Mouse (Mus musculus) G1E (cell line): ENCODE data around the gene Tor1aip1. TPM values are rescaled to one million over a fixed set of nuclear protein-coding genes. Genes with fewer than 3 reads are reported as not detected.
A peak's percentile ranks its signal among the peaks of the same experiment; 100 is the strongest.
"Not testable (repeated sequence)": the region's sequence is repeated elsewhere in the genome, so short reads cannot be mapped to it uniquely, and the experiment has no call there.

ENCODE experiments used
- ATAC-seq: 2 replicates; pipeline ENCODE4 v1.8.0; 2016; ENCODE audit warnings: mild to moderate bottlenecking; ENCODE audit not compliant: insufficient number of reproducible peaks, poor library complexity, low FRiP score, severe bottlenecking; ENCODE audit errors: extremely low read depth
- DNase-seq: peaks from one replicate; pipeline ENCODE4 v3.0.0; 2012; ENCODE audit warnings: low spot score
- H3K27me3 ChIP-seq: 2 replicates; pipeline ENCODE4 v1.6.1; 2012; ENCODE audit warnings: mild to moderate bottlenecking, low read length, inconsistent platforms; ENCODE audit not compliant: insufficient read depth
- H3K36me3 ChIP-seq: replicated peaks from 2 replicates; pipeline ENCODE3; 2012; ENCODE audit warnings: mild to moderate bottlenecking, inconsistent platforms
- H3K4me1 ChIP-seq: 2 replicates; pipeline ENCODE4 v1.6.1; 2012; ENCODE audit warnings: low read depth, low read length, inconsistent platforms, mixed read lengths; ENCODE audit not compliant: insufficient read depth
- H3K4me3 ChIP-seq: 2 replicates; pipeline ENCODE4 v1.5.1; 2012; ENCODE audit warnings: low read depth, mild to moderate bottlenecking, inconsistent platforms, low read length, moderate library complexity, mixed read lengths
- H3K9me3 ChIP-seq: replicated peaks from 2 replicates; pipeline ENCODE4 v1.6.1; 2012; ENCODE audit warnings: inconsistent platforms
- CTCF ChIP-seq: IDR thresholded peaks from 2 replicates; pipeline ENCODE4 v1.5.1; 2012; ENCODE audit warnings: low read depth, low read length, inconsistent platforms, mixed read lengths
- GATA1 ChIP-seq: IDR thresholded peaks from 2 replicates; pipeline ENCODE4 v1.6.1; 2012; ENCODE audit warnings: borderline replicate concordance, low read length, inconsistent platforms, mixed read lengths
- GATA2 ChIP-seq: IDR thresholded peaks from 2 replicates; pipeline ENCODE4 v1.6.1; 2012; ENCODE audit warnings: low read depth, low read length, inconsistent platforms, borderline replicate concordance
- POLR2AphosphoS5 ChIP-seq: IDR thresholded peaks from 2 replicates; pipeline ENCODE4 v1.6.1; 2012; ENCODE audit warnings: low read depth, low read length, inconsistent platforms; ENCODE audit not compliant: insufficient replicate concordance
- TAL1 ChIP-seq: conservative IDR thresholded peaks from 2 replicates; pipeline ENCODE4 v1.6.1; 2012; ENCODE audit warnings: low read depth, low read length, inconsistent platforms, mixed read lengths
- polyA plus RNA-seq: library from polyadenylated mRNA; stranded (reverse); fragments of >175 nt; gene quantifications from 2 replicates; pipeline ENCODE4 v1.2.3, GENCODE M21; 2012
- total RNA-seq, 2 experiments: library from RNA; stranded (forward) in 1 of 2; stranded (reverse) in 1 of 2; fragments of 200-1000 nt in 1 of 2; fragments of >200 nt in 1 of 2; fragmentation: Nextera tagmentation in 1 of 2; gene quantifications; 2 replicates each; pipeline ENCODE4 v1.2.3; 2014 to 2017

Tor1aip1 gene
- total and polyA plus RNA-seq, 3 experiments, result 15.5 to 65.4 (median 32.0) TPM

DNA sequence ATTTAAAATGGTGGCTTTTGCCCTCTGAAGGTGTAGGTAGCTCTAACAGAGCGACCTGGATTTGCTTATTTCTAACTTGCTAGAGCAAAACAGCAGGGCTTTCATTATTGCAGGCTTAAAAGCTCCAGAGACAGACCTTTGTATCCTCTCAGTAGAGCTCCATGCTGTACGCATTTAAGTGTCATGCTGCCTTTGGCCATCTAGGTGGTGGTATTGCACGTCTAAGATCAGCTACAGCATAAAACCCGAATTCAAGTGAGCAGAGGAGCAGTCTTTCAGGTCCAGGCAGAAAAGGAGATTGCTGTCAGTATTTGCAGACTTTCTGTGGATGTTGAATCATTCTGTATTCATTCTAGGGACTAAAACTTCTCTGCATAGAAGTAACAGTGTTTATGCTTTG, 6.7 kb upstream of the Tor1aip1 start:
- no peaks in the 10 kb centered on the region for H3K9me3 ChIP-seq
- no peak overlapping the region; the same call in 1 of the 2 replicates for H3K4me3 ChIP-seq
- ATAC-seq (0 out of 2 replicates have a peak, but pooled peaks have one; percentile 38), DNase-seq (peak; percentile 47)
- TF ChIP-seq POLR2AphosphoS5, result no peak
- no peak for TF ChIP-seq GATA1
- peak; percentile 29; the same call in 1 of the 2 replicates for TF ChIP-seq CTCF
- H3K27me3 ChIP-seq, result no peaks in the 10 kb centered on the region
- H3K4me1 ChIP-seq, result peaks cover 60% of the 10 kb centered on the region
- H3K36me3 ChIP-seq, result peaks cover 56% of the 10 kb centered on the region

DNA sequence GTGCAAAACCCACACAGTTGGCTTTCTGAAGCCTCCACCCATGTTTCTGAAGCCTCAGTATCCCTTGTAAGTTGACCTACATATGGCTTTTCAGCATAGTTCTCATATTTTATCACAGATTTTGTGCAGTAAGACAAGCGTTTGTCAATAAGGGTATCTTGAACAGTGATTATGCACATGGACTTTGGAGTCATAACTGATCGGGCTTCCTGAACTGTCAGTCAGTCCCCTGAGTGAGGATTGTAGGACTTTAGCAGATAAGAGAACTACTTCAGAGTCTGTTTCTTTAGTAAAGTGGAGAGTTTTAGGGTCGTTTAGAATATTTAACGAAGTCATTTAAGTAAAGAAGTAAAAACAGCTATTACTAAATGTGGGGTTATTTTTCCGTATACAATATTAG, 6.2 kb upstream of the Tor1aip1 start:
- H3K9me3 ChIP-seq, result no peaks in the 10 kb centered on the region
- H3K4me1 ChIP-seq, result peaks cover 60% of the 10 kb centered on the region
- ATAC-seq (no peak), DNase-seq (no peak)
- H3K36me3 ChIP-seq, result peaks cover 51% of the 10 kb centered on the region
- H3K4me3 ChIP-seq, result peak overlapping the region; percentile 72; the same call in 1 of the 2 replicates
- H3K27me3 ChIP-seq, result no peaks in the 10 kb centered on the region
- no peak for TF ChIP-seq POLR2AphosphoS5
- no peak for TF ChIP-seq GATA2
- TF ChIP-seq CTCF, result no peak
- no peak for TF ChIP-seq TAL1
- no peak for TF ChIP-seq GATA1

- Histone ChIP-seq H3K36me3 (peaks cover 44% of the 10 kb centered on the region), H3K27me3 (no peaks in the 10 kb centered on the region), H3K9me3 (no peaks in the 10 kb centered on the region), H3K4me3 (peak overlapping the region; percentile 72), H3K4me1 (peaks cover 58% of the 10 kb centered on the region)
- TF ChIP-seq TAL1 (no peak), CTCF (no peak), POLR2AphosphoS5 (no peak), GATA1 (no peak), GATA2 (no peak)
- DNase-seq (no peak), ATAC-seq (no peak)
Measured at GRCm38 (mm10) chr1:156041451-156042241, 5.4 kb upstream of the Tor1aip1 start.

DNA sequence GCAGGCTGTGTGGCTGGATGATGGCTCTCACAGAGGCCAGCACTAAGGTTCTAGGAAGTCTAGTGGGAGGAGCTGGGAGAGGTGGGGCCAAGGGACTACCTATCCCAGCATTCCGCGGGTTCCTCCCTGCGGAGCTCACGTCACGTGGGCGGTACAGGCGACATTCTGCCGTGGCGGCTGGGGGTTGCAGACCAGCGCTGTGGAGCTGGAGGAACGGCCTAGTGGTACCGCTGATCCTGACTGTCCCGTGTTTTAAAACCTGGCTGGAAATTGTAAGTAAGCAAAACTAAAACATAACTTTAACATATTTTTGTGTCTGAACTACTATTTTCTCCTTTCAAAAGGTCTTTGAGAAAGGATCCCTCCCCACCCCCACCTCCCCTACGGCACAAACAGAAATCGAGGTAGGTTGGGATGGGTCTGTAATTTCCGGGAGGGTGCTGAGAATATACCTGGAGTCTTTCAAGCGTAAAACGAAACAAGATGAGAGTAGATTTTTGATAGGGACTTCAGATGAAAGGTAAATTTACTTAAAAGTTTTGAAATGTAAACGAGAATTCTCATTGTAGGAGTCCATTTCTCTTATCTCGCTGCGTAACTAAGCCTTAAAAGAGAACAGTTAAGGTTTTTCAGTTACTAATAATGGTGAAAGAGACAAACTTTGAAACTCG, 4.6 kb upstream of the Tor1aip1 start:
- peaks cover 57% of the 10 kb centered on the region for H3K4me1 ChIP-seq
- peak; percentile 74 for DNase-seq
- peak; percentile 76 for ATAC-seq
- TF ChIP-seq GATA1 (no peak), POLR2AphosphoS5 (0 out of 2 replicates have a peak, but pooled peaks have one; percentile 49), TAL1 (no peak)
- no peaks in the 10 kb centered on the region for H3K9me3 ChIP-seq
- H3K4me3 ChIP-seq, result peak overlapping the region; percentile 72
- peaks cover 39% of the 10 kb centered on the region for H3K36me3 ChIP-seq
- no peaks in the 10 kb centered on the region for H3K27me3 ChIP-seq

DNA sequence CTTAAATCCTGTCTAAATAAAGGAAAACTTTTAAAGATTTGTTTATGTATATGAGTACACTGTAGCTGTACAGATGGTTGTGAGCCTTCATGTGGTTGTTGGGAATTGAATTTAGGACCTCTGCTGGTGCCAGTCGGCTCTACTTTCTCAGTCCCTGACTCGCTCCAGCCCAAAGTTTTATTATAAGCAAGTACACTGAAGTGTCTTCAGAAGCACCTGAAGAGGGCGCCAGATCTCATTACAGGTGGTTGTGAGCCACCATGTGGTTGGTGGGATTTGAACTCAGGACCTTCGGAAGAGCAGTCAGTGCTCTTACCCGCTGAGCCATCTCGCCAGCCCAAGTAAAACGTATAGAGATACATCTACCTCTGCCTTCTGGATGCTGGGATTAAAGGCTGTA, 3.7 kb upstream of the Tor1aip1 start:
- H3K4me3 ChIP-seq, H3K9me3 ChIP-seq, H3K27me3 ChIP-seq, ATAC-seq, DNase-seq: not testable (repeated sequence)
- Histone ChIP-seq H3K4me1 (peaks cover 51% of the 10 kb centered on the region), H3K36me3 (peaks cover 30% of the 10 kb centered on the region)

DNA sequence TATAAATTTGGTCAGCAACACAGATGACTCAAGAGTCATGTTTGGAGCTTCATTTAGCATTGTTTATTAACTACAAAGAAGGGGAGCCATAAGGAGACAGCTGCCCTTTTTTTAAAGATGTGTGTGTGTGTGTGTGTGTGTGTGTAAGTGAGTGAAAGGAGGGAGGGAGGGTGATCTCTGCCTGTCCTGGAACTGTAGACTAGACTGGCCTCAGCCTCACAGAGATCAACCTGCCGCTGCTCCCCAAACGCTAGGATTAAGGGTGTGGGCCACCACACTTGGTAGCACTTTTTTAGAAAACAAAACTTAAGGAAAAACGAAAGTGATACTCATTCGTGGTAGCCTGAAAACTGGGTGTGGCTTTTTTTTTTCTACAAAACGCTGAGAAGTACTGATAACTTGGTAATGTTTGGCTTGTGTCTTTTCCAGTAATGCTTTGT, 884 bp upstream of the Tor1aip1 start:
- DNase-seq, result no peak
- H3K4me1 ChIP-seq, result peaks cover 40% of the 10 kb centered on the region

More for the DNA sequence above, 884 bp upstream of the Tor1aip1 start:
- Histone ChIP-seq H3K27me3 (no peaks in the 10 kb centered on the region), H3K9me3 (no peaks in the 10 kb centered on the region), H3K36me3 (peaks cover 24% of the 10 kb centered on the region), H3K4me3 (peak overlapping the region; percentile 94)
- TF ChIP-seq POLR2AphosphoS5 (no peak), GATA2 (no peak), CTCF (no peak), TAL1 (no peak), GATA1 (no peak)
- ATAC-seq, result no peak
